Mouse (Mus musculus): ENCODE measurements around the gene Srpk2.
"Not testable (repeated sequence)": the region's sequence is repeated elsewhere in the genome, so short reads cannot be mapped to it uniquely, and the experiment has no call there.

Gene Srpk2

GRCm38 (mm10) chr5:23684517-23684916, at the start of gene Srpk2:
Gene Srpk2 (minus strand): TSS chr5:23684617.
- DNase-seq (ENCODE audit: low read depth, low spot score), result no peak

DNA sequence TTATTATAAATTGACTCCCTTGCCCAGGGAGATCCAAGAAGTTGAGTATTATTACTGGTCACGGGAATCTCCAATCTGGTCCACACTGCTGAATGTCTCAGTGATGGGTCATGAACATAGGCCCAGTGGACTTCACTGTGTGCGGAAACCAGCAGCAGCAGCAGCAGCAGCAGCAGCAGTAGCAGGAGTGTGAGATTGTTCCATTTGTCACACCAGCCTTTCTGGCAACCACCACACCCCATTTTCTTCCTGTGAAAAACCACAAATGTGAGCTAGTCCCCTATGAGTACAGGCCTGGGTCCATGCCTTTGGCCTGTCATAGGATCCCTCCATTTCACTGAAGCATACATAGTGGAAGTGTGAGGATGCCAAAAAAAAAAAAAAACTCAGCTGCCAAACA, 37.5 kb upstream of the Srpk2 start:
- DNase-seq (ENCODE audit: low read depth, low spot score), result no peak

GRCm38 (mm10) chr5:23718881-23719328, 34.5 kb upstream of the Srpk2 start:
- no peak for DNase-seq (ENCODE audit: low read depth, low spot score)

- no peak for DNase-seq (ENCODE audit: low read depth, low spot score)
Measured at GRCm38 (mm10) chr5:23718182-23718534, 33.7 kb upstream of the Srpk2 start.

DNA sequence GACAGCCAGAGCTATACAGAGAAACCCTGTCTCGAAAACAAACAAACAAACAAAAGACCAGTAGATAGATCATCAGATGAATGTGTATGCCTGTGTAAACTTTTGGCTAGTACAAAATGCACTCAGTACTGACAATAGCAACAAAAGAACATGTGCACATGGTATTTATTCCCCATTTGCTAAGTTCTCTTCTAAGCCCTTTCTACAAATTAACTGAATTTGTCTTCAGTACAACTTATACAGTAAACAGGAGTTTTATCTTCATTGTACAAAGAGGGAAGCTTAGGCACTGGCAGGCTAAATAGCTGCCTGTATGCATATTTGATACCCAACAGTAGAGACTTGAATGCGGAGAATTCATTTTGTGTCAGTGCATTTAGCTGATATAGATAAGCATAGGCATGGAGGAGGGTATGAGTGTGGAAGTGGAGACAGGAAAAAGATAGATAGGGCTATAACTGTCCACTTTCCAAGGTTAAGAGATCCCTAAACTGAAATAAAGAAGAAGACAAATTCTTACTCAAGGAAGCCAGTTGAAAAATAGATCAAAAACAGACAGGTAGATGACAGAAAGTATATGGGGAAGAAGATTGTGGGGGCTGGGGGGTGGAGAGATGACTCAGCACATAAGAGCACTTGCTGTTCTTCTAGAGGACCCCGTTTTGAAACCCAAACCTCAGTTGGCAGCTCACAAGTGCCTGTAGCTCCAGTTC, 33.2 kb upstream of the Srpk2 start:
- no peak for DNase-seq (ENCODE audit: low read depth, low spot score)

- no peak for DNase-seq (ENCODE audit: low read depth, low spot score)
Measured at GRCm38 (mm10) chr5:23713401-23714335, 29.3 kb upstream of the Srpk2 start.

DNA sequence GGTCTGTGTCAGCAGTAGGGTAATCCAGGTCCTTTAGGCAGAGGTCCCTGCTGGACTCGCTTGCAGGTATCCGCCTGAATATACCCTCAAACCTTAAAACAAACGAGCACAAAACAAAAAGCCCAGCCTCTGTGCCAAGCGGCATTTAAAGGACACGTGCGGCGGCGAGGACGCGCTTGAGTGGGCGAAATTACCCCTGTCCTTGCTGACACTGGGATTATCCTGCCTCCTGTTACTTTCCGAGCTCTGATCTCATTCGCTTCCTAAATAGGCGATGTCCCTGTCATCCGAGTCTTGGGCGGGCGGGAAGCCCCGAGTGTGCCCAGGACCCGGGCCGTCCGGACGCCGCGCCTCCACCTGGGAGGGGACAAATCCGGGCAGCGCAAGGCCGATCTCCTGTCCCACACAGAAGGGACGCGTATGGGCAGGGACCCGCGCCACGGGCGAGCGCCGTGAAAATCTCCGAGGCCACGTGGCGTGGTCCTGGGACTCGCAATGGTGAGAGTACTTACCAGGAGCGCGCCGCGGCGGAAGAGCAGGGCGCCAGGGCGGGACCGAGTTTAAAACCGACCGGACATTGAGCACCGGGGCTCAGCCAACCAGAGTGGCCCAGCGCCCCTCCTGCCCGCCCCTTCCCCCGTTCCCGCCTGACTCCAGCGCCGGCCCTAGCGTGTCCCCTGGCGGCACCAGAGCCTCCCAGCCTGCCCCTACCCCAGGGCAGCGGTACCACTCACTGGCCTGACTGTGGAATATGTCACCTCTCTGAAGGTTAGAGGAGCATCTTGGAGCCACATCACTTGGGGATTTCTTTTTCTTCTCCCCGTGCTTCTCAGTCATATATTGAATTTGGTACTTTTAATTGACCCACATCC, 27.9 kb upstream of the Srpk2 start:
- DNase-seq (ENCODE audit: low read depth, low spot score), result peak; percentile 22

DNA sequence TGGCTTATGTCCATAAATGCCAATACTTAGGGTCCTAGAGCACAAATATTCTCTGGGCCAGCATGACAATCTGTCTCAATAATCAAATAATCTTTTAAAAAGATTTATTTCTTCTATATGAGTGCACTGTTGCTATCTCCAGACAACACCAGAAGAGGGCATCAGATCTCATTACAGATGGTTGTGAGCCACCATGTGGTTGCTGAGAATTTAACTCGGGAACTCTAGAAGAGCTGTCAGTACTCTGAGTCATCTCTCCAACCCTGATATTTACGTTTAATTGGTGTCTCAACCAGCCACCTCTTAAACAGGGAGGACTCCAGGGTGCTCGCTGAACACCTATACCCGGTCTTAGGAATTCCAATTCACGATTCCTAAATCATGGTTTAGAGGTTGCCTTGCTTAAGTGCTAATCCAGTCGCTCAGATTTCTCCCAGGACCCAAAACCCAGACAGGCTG, 27.3 kb upstream of the Srpk2 start:
- DNase-seq (ENCODE audit: low read depth, low spot score), result not testable (repeated sequence)

GRCm38 (mm10) chr5:23711244-23711643, 26.8 kb upstream of the Srpk2 start:
- no peak for DNase-seq (ENCODE audit: low read depth, low spot score)

- DNase-seq (ENCODE audit: low read depth, low spot score), result no peak
Measured at GRCm38 (mm10) chr5:23709661-23710060, 25.2 kb upstream of the Srpk2 start.

DNA sequence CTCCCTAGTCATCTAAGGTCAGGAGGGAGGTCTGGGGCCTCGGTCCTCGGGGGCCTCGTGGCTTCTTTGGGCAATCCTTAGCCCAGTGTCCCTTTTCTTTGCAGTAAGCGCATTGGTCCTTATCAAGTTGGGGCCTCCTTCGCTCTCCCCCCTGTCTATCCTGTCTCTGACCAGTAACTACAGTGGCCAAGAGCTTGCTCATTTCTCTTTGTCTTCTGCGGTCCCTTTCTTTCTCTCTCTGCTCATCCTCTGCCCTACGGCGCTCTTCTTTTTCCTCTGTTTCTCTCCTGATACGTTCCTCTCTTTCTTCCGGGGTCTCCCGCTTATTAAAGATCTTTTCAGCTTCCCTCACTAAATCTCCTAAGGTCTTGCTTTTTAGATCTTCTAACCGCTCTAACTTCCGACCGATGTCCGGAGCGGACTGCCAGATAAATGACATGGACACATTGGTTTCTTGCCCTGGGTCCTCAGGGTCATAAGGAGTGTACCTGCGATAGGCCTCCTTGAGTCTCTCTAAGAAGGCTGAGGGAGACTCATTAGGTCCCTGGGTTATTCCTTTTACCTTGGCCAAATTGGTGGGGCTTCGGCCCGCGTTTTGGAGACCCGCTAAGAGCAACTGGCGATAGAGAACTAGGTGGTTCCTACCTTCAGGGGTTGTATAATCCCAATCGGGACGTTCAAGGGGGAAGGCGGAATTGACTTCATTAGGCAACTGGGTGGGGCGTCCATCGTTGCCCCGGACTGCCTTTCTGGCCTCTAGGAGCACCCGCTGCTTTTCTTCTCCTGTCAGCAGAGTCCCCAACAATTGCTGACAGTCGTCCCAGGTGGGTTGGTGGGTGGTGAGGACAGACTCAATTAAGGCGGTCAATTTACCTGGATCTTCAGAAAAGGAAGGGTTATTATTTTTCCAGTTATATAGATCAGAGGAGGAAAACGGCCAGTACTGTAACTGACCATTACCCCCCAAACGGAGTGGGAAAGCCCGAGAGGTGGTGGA, 22.5 kb upstream of the Srpk2 start:
- DNase-seq (ENCODE audit: low read depth, low spot score), result not testable (repeated sequence)

GRCm38 (mm10) chr5:23697457-23697856, 13.0 kb upstream of the Srpk2 start:
- DNase-seq (ENCODE audit: low read depth, low spot score), result no peak

GRCm38 (mm10) chr5:23683431-23683830, 986 bp downstream of the Srpk2 start:
- DNase-seq (ENCODE audit: low read depth, low spot score), result no peak

DNA sequence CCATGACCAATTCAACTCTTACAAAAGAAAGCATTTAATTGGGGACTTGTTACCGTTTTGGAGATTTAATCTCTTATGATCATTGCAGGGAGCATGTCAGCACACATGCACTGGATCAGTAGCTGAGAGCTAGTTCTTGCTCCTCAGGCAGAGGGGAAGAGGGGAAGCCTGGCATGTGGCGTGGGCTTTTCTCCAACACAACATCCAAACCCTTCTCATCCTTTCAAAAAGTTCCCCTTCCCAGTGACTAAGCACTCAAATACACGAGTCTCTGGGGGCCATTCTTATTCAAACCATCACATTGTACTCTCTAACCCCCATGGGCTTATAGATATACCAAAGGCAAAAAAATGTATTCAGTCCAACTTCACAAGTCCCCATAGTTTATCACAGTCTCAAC, 5.4 kb downstream of the Srpk2 start:
- DNase-seq (ENCODE audit: low read depth, low spot score), result no peak

DNA sequence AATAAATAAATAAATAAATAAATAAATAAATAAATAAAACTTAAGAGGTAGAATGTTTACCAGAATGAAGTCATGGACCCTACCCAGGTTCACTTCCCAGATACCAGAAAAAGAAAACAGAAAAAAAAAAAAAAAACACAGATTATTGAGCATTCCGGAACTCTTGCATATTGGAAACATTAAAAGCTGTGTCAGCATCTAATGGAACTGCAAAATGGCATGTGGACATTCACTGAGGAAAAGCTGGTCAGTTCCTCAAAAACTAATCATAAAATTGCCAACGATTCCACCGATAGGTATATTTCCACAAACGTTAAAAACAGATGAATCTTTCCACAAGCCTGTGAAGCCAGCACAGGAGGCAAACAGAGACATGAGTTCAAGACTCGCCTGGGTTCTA, 6.5 kb downstream of the Srpk2 start:
- DNase-seq (ENCODE audit: low read depth, low spot score), result no peak

DNA sequence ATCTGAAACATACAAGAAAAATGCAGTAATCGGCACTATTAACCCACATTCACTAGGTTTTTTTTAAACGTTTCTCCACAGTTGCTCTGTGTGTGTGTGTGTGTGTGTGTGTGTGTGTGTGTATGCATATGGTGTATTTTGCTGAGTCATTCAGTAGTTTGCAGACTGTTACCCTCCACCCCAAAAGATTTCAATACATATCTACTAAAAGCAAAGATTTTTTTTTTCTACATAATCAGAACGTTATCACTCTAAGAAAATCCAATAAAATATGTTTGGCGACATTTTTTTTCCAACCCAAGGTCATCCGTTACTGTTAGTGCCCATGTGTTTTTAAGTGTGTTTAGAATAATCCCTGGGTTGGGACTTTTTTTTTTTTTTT, 7.4 kb downstream of the Srpk2 start:
- no peak for DNase-seq (ENCODE audit: low read depth, low spot score)

DNA sequence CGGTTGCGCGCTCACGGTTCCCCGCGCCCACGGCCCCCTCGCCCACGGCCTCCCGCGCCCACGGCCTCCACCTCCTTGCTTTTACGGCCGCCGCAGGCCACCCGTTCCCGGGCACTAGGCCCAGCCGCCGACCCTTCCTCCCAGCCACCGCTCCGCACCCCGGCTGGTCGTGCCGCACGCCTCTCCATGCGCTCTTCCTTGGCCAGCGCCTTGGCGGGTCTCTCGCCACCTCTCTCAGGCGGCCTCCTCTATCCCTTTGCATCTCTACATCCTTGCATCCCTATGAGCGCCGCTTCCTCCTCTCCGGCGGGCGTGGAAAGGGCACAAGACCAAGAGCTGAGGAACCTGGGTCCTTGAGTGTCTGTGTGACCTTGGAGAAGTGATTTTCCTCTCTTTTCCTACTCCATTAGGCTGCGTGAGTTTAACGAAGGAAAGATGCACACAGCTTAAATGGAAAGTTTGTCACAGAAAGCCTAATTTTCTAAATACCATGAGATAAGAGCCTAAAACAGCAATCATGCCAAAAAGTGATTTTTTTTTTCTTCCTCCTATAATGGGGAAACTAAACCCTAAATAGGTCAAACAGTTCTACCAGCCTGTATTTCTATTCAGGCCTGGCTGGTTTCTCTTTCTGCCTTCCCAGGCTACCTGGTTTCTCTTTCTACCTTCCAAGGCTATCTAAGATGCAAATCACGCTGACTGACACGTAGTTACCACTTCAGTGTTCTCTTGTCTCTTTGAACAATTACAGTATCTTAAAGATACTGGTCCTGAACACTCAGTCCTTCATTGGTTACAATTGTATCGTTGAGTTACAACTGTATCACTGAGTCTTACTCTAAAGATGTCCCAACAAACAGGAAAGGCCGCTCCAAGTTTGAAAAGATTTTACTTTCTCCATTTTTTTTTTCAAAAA, 8.0 kb downstream of the Srpk2 start:
- peak; percentile 38 for DNase-seq (ENCODE audit: low read depth, low spot score)

DNA sequence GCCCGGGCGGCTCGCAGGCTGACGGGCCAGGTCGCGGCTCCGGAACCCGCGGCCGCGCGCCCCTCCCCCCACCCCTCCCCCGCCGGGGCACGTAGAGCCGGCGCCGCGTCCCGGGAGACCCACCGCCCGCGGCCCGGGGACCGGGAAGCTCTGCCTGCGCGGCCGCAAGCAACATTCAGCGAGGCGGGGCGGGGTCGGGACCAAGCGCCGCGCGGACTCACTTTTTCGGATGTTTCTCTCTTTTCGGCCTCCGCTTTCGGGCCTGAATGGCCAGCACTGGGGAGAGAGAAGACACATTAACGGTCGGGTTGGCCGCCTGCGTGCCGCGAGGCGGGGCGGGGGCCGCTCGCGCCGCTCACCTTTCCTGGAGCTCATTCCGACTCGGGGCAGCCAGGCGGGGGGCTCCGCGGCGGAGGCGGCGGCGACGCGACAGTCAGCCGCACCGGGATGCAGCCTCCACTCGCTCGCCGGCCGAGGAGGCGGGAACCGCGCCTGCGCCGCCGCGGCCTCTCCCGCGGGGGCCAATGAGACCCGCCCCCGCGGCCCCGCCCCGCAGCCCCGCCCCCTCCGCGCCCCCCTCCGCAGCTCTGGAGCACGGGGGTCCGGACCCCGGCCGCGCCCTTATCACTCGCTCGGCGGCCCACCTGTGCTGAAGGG, 8.8 kb downstream of the Srpk2 start:
- no peak for DNase-seq (ENCODE audit: low read depth, low spot score)

Measured in WW6 (cell line).